Mouse (Mus musculus): ENCODE results near the gene Fndc3b. TPM values are rescaled to one million over a fixed set of nuclear protein-coding genes. Genes with fewer than 3 reads are reported as not detected.
A peak's percentile ranks its signal among the peaks of the same experiment; 100 is the strongest.

Gene Fndc3b
- polyA plus RNA-seq, 1 experiment from 2014 or later, result 16.7 TPM

- WGBS (ENCODE audit: missing documents), result 92% methylated on average over 6 of the region's 6 CpGs
- Histone ChIP-seq H3K79me2 (ENCODE audit: inconsistent target) (no peaks in the 10 kb centered on the region), H3K27ac (no peak overlapping the region), H3K36me3 (ENCODE audit: inconsistent target) (no peaks in the 10 kb centered on the region), H3K4me3 (ENCODE audit: inconsistent target) (no peak overlapping the region)
Observed at GRCm38 (mm10) chr3:27725752-27726151, 14.6 kb upstream of the Fndc3b start.

GRCm38 (mm10) chr3:27724208-27724607 is 13.1 kb upstream of the Fndc3b start:
- no peaks in the 10 kb centered on the region for H3K36me3 ChIP-seq (ENCODE audit: inconsistent target)
- H3K4me3 ChIP-seq (ENCODE audit: inconsistent target), result no peak overlapping the region
- no peaks in the 10 kb centered on the region for H3K79me2 ChIP-seq (ENCODE audit: inconsistent target)
- no peak overlapping the region for H3K27ac ChIP-seq
- WGBS (ENCODE audit: missing documents), result 82% methylated on average over 8 of the region's 8 CpGs

- Histone ChIP-seq H3K36me3 (ENCODE audit: inconsistent target) (no peaks in the 10 kb centered on the region), H3K79me2 (ENCODE audit: inconsistent target) (no peaks in the 10 kb centered on the region), H3K27ac (no peak overlapping the region), H3K4me3 (ENCODE audit: inconsistent target) (no peak overlapping the region)
- 100% methylated on average over 5 of the region's 5 CpGs for WGBS (ENCODE audit: missing documents)
Observed at GRCm38 (mm10) chr3:27718829-27719365, 7.8 kb upstream of the Fndc3b start.

- Histone ChIP-seq H3K27ac (no peak overlapping the region), H3K79me2 (ENCODE audit: inconsistent target) (peaks cover 8% of the 10 kb centered on the region), H3K4me3 (ENCODE audit: inconsistent target) (no peak overlapping the region), H3K36me3 (ENCODE audit: inconsistent target) (no peaks in the 10 kb centered on the region)
- WGBS (ENCODE audit: missing documents), result 46% methylated on average over 4 of the region's 4 CpGs
Observed at GRCm38 (mm10) chr3:27713971-27714370, 2.9 kb upstream of the Fndc3b start.

GRCm38 (mm10) chr3:27712421-27712820 is 1.3 kb upstream of the Fndc3b start:
- H3K27ac ChIP-seq, result no peak overlapping the region
- 91% methylated on average over 6 of the region's 6 CpGs for WGBS (ENCODE audit: missing documents)
- no peaks in the 10 kb centered on the region for H3K36me3 ChIP-seq (ENCODE audit: inconsistent target)
- H3K4me3 ChIP-seq (ENCODE audit: inconsistent target), result no peak overlapping the region
- peaks cover 24% of the 10 kb centered on the region for H3K79me2 ChIP-seq (ENCODE audit: inconsistent target)

GRCm38 (mm10) chr3:27709906-27710647 is 1.0 kb downstream of the Fndc3b start:
- WGBS (ENCODE audit: missing documents), result under 1% methylated on average over 54 of the region's 86 CpGs

GRCm38 (mm10) chr3:27709096-27709905 is 1.8 kb downstream of the Fndc3b start:
- H3K27ac ChIP-seq, result peak overlapping the region; percentile 52
- WGBS (ENCODE audit: missing documents), result 54% methylated on average over 22 of the region's 22 CpGs
- peak overlapping the region; percentile 61 for H3K4me3 ChIP-seq (ENCODE audit: inconsistent target)
- peaks cover 55% of the 10 kb centered on the region for H3K79me2 ChIP-seq (ENCODE audit: inconsistent target)
- H3K36me3 ChIP-seq (ENCODE audit: inconsistent target), result no peaks in the 10 kb centered on the region

More at GRCm38 (mm10) chr3:27709906-27710647, 1.0 kb downstream of the Fndc3b start:
- no peaks in the 10 kb centered on the region for H3K36me3 ChIP-seq (ENCODE audit: inconsistent target)
- H3K4me3 ChIP-seq (ENCODE audit: inconsistent target), result peak overlapping the region; percentile 61
- H3K27ac ChIP-seq, result peak overlapping the region; percentile 52
- peaks cover 47% of the 10 kb centered on the region for H3K79me2 ChIP-seq (ENCODE audit: inconsistent target)

GRCm38 (mm10) chr3:27708581-27708980 is 2.5 kb downstream of the Fndc3b start:
- Histone ChIP-seq H3K27ac (no peak overlapping the region), H3K79me2 (ENCODE audit: inconsistent target) (peaks cover 62% of the 10 kb centered on the region), H3K4me3 (ENCODE audit: inconsistent target) (no peak overlapping the region), H3K36me3 (ENCODE audit: inconsistent target) (no peaks in the 10 kb centered on the region)
- 90% methylated on average over 5 of the region's 5 CpGs for WGBS (ENCODE audit: missing documents)

- Histone ChIP-seq H3K79me2 (ENCODE audit: inconsistent target) (peaks cover 90% of the 10 kb centered on the region), H3K27ac (no peak overlapping the region), H3K4me3 (ENCODE audit: inconsistent target) (no peak overlapping the region), H3K36me3 (ENCODE audit: inconsistent target) (no peaks in the 10 kb centered on the region)
- 66% methylated on average over 6 of the region's 6 CpGs for WGBS (ENCODE audit: missing documents)
Observed at GRCm38 (mm10) chr3:27705761-27706160, 5.3 kb downstream of the Fndc3b start.

GRCm38 (mm10) chr3:27705056-27705455 is 6.1 kb downstream of the Fndc3b start:
- Histone ChIP-seq H3K79me2 (ENCODE audit: inconsistent target) (peaks cover 97% of the 10 kb centered on the region), H3K36me3 (ENCODE audit: inconsistent target) (no peaks in the 10 kb centered on the region), H3K27ac (no peak overlapping the region), H3K4me3 (ENCODE audit: inconsistent target) (no peak overlapping the region)
- WGBS (ENCODE audit: missing documents), result 86% methylated on average over 4 of the region's 4 CpGs

- H3K27ac ChIP-seq, result no peak overlapping the region
- WGBS (ENCODE audit: missing documents), result 90% methylated on average over 9 of the region's 9 CpGs
- no peaks in the 10 kb centered on the region for H3K36me3 ChIP-seq (ENCODE audit: inconsistent target)
- no peak overlapping the region for H3K4me3 ChIP-seq (ENCODE audit: inconsistent target)
- H3K79me2 ChIP-seq (ENCODE audit: inconsistent target), result peaks cover 100% of the 10 kb centered on the region
Observed at GRCm38 (mm10) chr3:27704641-27705040, 6.5 kb downstream of the Fndc3b start.

GRCm38 (mm10) chr3:27703531-27703930 is 7.6 kb downstream of the Fndc3b start:
- 93% methylated on average over 8 of the region's 8 CpGs for WGBS (ENCODE audit: missing documents)
- Histone ChIP-seq H3K4me3 (ENCODE audit: inconsistent target) (no peak overlapping the region), H3K36me3 (ENCODE audit: inconsistent target) (no peaks in the 10 kb centered on the region), H3K27ac (no peak overlapping the region), H3K79me2 (ENCODE audit: inconsistent target) (peaks cover 100% of the 10 kb centered on the region)

GRCm38 (mm10) chr3:27703081-27703480 is 8.0 kb downstream of the Fndc3b start:
- 95% methylated on average over 2 of the region's 2 CpGs for WGBS (ENCODE audit: missing documents)
- H3K4me3 ChIP-seq (ENCODE audit: inconsistent target), result no peak overlapping the region

GRCm38 (mm10) chr3:27698671-27699070 is 12.4 kb downstream of the Fndc3b start:
- Histone ChIP-seq H3K79me2 (ENCODE audit: inconsistent target) (peaks cover 100% of the 10 kb centered on the region), H3K4me3 (ENCODE audit: inconsistent target) (no peak overlapping the region), H3K27ac (no peak overlapping the region), H3K36me3 (ENCODE audit: inconsistent target) (no peaks in the 10 kb centered on the region)
- WGBS (ENCODE audit: missing documents), result 95% methylated on average over 6 of the region's 6 CpGs

More at GRCm38 (mm10) chr3:27703081-27703480, 8.0 kb downstream of the Fndc3b start:
- peaks cover 100% of the 10 kb centered on the region for H3K79me2 ChIP-seq (ENCODE audit: inconsistent target)
- no peaks in the 10 kb centered on the region for H3K36me3 ChIP-seq (ENCODE audit: inconsistent target)
- no peak overlapping the region for H3K27ac ChIP-seq

GRCm38 (mm10) chr3:27696449-27696797 is 14.7 kb downstream of the Fndc3b start:
- H3K79me2 ChIP-seq (ENCODE audit: inconsistent target), result peaks cover 100% of the 10 kb centered on the region
- WGBS (ENCODE audit: missing documents), result 80% methylated on average over 5 of the region's 5 CpGs
- H3K27ac ChIP-seq, result no peak overlapping the region
- H3K4me3 ChIP-seq (ENCODE audit: inconsistent target), result no peak overlapping the region
- no peaks in the 10 kb centered on the region for H3K36me3 ChIP-seq (ENCODE audit: inconsistent target)
